Mouse (Mus musculus): Measurements from ENCODE around the gene Cactin. TPM values are rescaled to one million over a fixed set of nuclear protein-coding genes. Genes with fewer than 3 reads are reported as not detected.

The Cactin gene
- total RNA-seq, 2 experiments from 2014 or later = 27.8 to 28.4 TPM

- intact Hi-C loops (cut with DNase I) = no loop called here
- no peak for DNase-seq (ENCODE audit: low spot score in 2 of 2)
Observed at GRCm38 (mm10) chr10:81294442-81294841, 26.5 kb upstream of the Cactin start.

- intact Hi-C loops (cut with DNase I) = no loop called here
- peak in 1 of 2 experiments; percentile 88 for DNase-seq (ENCODE audit: low spot score in 2 of 2)
Observed at GRCm38 (mm10) chr10:81295185-81295584, 25.7 kb upstream of the Cactin start.

- no peak for DNase-seq (ENCODE audit: low spot score in 2 of 2)
- intact Hi-C loops (cut with DNase I) = no loop called here
Observed at GRCm38 (mm10) chr10:81297246-81297645, 23.7 kb upstream of the Cactin start.

- intact Hi-C loops (cut with DNase I) = no loop called here
- no peak for DNase-seq (ENCODE audit: low spot score in 2 of 2)
Observed at GRCm38 (mm10) chr10:81297845-81298244, 23.1 kb upstream of the Cactin start.

GRCm38 (mm10) chr10:81298369-81299100 is 22.4 kb upstream of the Cactin start:
- intact Hi-C loops (cut with DNase I) = no loop called here
- DNase-seq (ENCODE audit: low spot score in 2 of 2) = peak in 1 of 2 experiments; percentile 93

GRCm38 (mm10) chr10:81299585-81300351 is 21.1 kb upstream of the Cactin start:
- no peak for DNase-seq (ENCODE audit: low spot score in 2 of 2)
- intact Hi-C loops (cut with DNase I) = no loop called here

- intact Hi-C loops (cut with DNase I) = no loop called here
- DNase-seq (ENCODE audit: low spot score in 2 of 2) = no peak
Observed at GRCm38 (mm10) chr10:81300352-81300907, 20.5 kb upstream of the Cactin start.

- intact Hi-C loops (cut with DNase I) = no loop called here
- DNase-seq (ENCODE audit: low spot score in 2 of 2) = no peak
Observed at GRCm38 (mm10) chr10:81301321-81301720, 19.6 kb upstream of the Cactin start.

GRCm38 (mm10) chr10:81302288-81302687 is 18.6 kb upstream of the Cactin start:
- intact Hi-C loops (cut with DNase I) = no loop called here
- no peak for DNase-seq (ENCODE audit: low spot score in 2 of 2)

- intact Hi-C loops (cut with DNase I) = no loop called here
- DNase-seq (ENCODE audit: low spot score in 2 of 2) = peak; percentile 72 to 91
Observed at GRCm38 (mm10) chr10:81302781-81303218, 18.1 kb upstream of the Cactin start.

- intact Hi-C loops (cut with DNase I) = no loop called here
- DNase-seq (ENCODE audit: low spot score in 2 of 2) = no peak
Observed at GRCm38 (mm10) chr10:81303258-81303657, 17.6 kb upstream of the Cactin start.

GRCm38 (mm10) chr10:81303761-81304160 is 17.1 kb upstream of the Cactin start:
- no peak for DNase-seq (ENCODE audit: low spot score in 2 of 2)
- intact Hi-C loops (cut with DNase I) = no loop called here

GRCm38 (mm10) chr10:81304597-81305238 is 16.2 kb upstream of the Cactin start:
- intact Hi-C loops (cut with DNase I) = no loop called here
- DNase-seq (ENCODE audit: low spot score in 2 of 2) = peak in 1 of 2 experiments; percentile 55

GRCm38 (mm10) chr10:81305663-81306062 is 15.2 kb upstream of the Cactin start:
- intact Hi-C loops (cut with DNase I) = no loop called here
- no peak for DNase-seq (ENCODE audit: low spot score in 2 of 2)

GRCm38 (mm10) chr10:81306173-81306668 is 14.7 kb upstream of the Cactin start:
- no peak for DNase-seq (ENCODE audit: low spot score in 2 of 2)
- intact Hi-C loops (cut with DNase I) = no loop called here

GRCm38 (mm10) chr10:81306837-81307682 is 13.8 kb upstream of the Cactin start:
- intact Hi-C loops (cut with DNase I) = loop anchor here (1.0 kb wide), 1 partner anchor 14 kb away; no protein-coding TSS in a partner anchor
- DNase-seq (ENCODE audit: low spot score in 2 of 2) = peak in 1 of 2 experiments; percentile 87

- intact Hi-C loops (cut with DNase I) = no loop called here
- DNase-seq (ENCODE audit: low spot score in 2 of 2) = no peak
Observed at GRCm38 (mm10) chr10:81309571-81309970, 11.3 kb upstream of the Cactin start.

GRCm38 (mm10) chr10:81313581-81313980 is 7.3 kb upstream of the Cactin start:
- DNase-seq (ENCODE audit: low spot score in 2 of 2) = no peak
- intact Hi-C loops (cut with DNase I) = no loop called here

GRCm38 (mm10) chr10:81314201-81314600 is 6.7 kb upstream of the Cactin start:
- intact Hi-C loops (cut with DNase I) = no loop called here
- no peak for DNase-seq (ENCODE audit: low spot score in 2 of 2)
